Mouse (Mus musculus): ENCODE measurements around the gene Plekhg1. TPM values are rescaled to one million over a fixed set of nuclear protein-coding genes. Genes with fewer than 3 reads are reported as not detected.

Gene Plekhg1
- polyA plus RNA-seq, 1 experiment from 2014 or later: 19.7 TPM

Other genes with a start within 250 kb of the Plekhg1 start
- gene Iyd, start 200.1 kb upstream of the Plekhg1 start, polyA plus RNA-seq (2016; fragmentation: Nextera tagmentation; extraction: Ambion mirVana): 0.11 TPM in 1 of 2 replicates, not detected in the other
- gene Mthfd1l, start 232.8 kb downstream of the Plekhg1 start, polyA plus RNA-seq (2016; fragmentation: Nextera tagmentation; extraction: Ambion mirVana): 11.4 and 11.7 TPM in 2 replicates